Mouse (Mus musculus): Measurements from ENCODE around the gene Pfdn5.
"Not testable (repeated sequence)": the region's sequence is repeated elsewhere in the genome, so short reads cannot be mapped to it uniquely, and the experiment has no call there.

Gene Pfdn5

DNA sequence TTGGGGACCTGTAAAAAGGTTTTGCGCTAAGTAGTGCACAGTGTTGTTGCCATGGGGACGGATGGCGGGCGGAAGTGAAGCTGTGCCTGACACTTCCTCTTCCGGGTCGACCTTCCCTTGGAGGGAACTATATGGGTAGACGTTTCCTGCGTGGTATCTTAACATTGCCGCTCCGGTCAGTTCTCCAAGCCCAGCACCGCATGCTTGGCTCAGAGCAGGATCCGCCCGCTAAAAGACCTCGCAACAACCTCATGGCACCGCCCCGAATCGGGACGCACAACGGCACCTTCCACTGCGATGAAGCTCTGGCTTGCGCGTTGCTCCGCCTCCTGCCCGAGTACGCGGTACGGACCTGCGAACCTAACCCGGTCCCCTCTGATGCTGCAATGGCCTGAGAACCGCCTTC, 5.7 kb downstream of the Pfdn5 start, which contains the start of gene Myg1:
Myg1 (plus strand) TSS at position 100 of the 406 bp plus-strand sequence.
- no peak for DNase-seq (ENCODE audit: extremely low spot score, low read depth, low spot score)

- DNase-seq (ENCODE audit: extremely low spot score, low read depth, low spot score) = no peak
Measured at GRCm38 (mm10) chr15:102335254-102335653, 9.3 kb downstream of the Pfdn5 start.

- not testable (repeated sequence) for DNase-seq (ENCODE audit: extremely low spot score, low read depth, low spot score)
Measured at GRCm38 (mm10) chr15:102335925-102336324, 10.0 kb downstream of the Pfdn5 start.

- no peak for DNase-seq (ENCODE audit: extremely low spot score, low read depth, low spot score)
Measured at GRCm38 (mm10) chr15:102336946-102337345, 11.0 kb downstream of the Pfdn5 start.

GRCm38 (mm10) chr15:102339612-102340011, 13.7 kb downstream of the Pfdn5 start:
- DNase-seq (ENCODE audit: extremely low spot score, low read depth, low spot score) = no peak

DNA sequence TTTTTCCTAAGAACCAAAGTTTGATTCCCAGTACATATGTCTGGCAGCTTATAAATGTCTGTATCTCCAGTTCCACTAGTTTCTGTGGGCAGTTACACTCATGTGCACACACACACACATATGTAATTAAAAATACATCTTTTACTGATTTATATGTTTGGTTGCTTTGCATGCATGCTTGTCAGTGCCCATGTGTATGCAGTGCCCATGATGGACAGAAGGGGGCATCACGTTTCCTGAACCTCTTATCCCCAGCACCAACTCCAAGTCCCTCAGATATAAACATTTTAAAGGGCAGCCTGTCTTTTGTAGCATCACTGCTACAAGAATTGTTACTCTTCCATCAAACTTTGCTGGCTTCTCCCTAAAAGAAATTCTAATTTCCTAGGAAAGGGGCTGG, 15.7 kb downstream of the Pfdn5 start:
- DNase-seq (ENCODE audit: extremely low spot score, low read depth, low spot score) = no peak

GRCm38 (mm10) chr15:102344490-102344889, 18.6 kb downstream of the Pfdn5 start:
- no peak for DNase-seq (ENCODE audit: extremely low spot score, low read depth, low spot score)

DNA sequence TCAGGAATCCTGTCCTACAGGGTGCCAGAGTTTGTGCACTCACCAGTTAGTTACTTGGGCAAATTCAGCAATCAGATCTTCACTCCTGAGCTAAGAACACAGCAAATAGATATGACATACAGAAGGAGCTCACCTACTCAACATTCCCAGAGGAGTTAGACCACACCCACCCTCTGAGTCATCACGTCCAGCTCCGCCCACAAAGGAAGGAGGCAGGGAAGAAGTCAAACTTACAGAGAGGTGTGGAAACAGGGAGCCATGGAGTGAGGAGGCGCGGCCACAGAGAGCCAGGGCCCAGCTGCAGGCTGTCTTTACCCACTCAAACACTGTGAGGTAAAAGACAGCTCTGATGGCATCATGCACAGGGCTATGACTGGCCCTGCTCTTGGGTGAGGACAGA, 20.5 kb downstream of the Pfdn5 start:
- no peak for DNase-seq (ENCODE audit: extremely low spot score, low read depth, low spot score)

DNA sequence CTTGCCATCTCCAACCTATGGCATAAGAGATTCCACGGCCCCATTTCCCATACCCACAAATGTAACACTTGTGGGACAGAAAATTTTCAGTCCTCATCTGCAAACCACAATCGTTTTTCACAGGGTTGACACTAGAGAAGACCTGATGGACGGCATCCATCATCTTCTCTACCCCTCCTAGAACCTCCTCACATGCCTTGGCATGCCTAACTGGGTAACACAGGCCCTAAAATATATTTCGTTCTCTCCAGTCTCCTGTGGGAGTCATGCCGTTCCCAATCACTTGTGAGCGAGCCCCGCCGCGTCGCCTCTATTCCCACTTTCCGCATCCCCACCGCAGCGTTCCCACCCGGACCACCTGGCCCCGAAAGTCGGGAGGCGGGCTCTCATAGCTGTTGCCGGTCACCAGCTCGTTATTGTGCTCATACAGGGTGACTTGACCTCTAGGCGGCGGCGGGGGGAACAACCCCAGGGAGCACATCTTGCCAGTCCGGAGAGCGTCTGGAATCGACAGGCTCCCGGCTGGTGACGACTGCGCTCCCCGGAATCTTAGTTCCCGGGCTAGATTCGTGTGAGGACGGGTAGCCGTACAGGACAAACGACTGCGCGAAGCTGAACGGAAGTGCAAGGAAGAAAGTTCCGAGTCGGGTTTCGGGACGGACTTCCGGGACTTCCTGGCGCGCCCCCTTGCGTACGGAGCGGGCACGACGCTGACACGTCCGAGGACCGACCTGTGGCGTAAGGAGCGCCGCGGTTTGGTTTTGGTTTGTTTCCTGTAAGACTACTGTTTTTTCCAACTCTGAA, 24.4 kb downstream of the Pfdn5 start, which contains the start of gene Aaas:
Aaas (minus strand) TSS at position 634 of the 804 bp plus-strand sequence.
- peak; percentile 88 for DNase-seq (ENCODE audit: extremely low spot score, low read depth, low spot score)

DNA sequence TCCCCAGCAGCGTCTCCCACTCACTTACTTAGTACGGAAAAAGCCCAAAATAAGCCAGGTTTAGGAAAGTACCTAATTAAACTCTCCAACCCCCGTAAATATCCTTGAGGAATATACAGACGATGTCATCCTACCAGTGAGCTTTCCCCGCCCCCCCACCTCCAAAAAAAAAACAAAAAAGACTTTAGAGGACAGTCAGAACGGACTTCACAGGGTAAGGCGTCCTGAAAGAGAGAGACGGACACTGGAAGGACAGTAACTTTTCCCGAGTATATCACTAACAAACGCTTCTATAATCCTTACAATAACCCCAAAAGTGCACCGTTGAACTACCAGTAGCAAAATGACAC, 25.0 kb downstream of the Pfdn5 start:
- no peak for DNase-seq (ENCODE audit: extremely low spot score, low read depth, low spot score)

- no peak for DNase-seq (ENCODE audit: extremely low spot score, low read depth, low spot score)
Measured at GRCm38 (mm10) chr15:102352177-102352576, 26.3 kb downstream of the Pfdn5 start.

DNA sequence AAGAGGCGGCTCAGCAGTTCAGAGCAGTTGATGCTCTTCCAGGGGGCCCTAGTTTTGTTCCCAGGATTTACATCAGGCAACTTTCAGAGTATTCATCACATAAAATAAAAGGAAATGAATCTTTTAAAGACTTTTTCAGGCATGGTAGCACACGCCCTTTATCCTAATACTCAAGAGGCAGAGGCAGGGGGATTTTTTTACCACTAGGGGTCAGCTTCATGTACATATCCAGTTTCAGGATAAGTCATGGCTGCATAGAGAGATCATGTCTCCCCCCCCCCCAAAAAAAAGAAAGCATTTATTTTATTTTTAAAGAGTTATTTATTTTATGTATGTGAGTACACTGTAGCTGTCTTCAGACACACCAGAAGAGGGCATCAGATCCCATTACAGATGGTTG, 28.1 kb downstream of the Pfdn5 start:
- DNase-seq (ENCODE audit: extremely low spot score, low read depth, low spot score) = no peak

- no peak for DNase-seq (ENCODE audit: extremely low spot score, low read depth, low spot score)
Measured at GRCm38 (mm10) chr15:102355134-102355870, 29.4 kb downstream of the Pfdn5 start.

DNA sequence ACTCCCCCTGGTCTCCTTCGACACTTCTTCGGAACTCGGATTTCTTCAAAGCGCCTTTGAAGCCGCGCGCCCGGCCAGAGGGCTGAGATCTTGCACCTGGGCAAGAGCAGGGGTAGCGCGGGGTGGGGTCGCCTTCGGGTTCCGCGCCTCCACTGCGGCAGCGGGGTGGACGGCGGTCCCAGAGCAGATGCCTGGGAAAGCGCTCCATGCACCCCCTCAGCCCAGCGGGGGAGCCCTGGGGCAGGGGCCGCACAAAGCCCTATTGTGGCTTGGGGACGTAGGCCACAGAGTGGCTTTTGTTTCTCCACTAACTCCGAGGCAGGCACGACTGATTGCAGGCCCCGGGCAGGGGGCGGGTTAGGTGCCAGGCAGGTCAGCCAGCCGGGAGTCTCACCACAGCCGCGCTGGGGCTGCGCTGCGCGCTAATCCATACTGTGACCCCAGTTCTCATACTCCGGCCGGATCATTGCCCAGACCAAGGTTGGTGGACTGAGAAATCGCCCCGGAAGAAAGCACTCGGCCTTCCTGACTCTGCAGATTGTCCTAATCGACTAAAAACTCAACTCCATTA, 30.0 kb downstream of the Pfdn5 start:
- DNase-seq (ENCODE audit: extremely low spot score, low read depth, low spot score) = no peak

GRCm38 (mm10) chr15:102356501-102357325, 30.8 kb downstream of the Pfdn5 start:
- DNase-seq (ENCODE audit: extremely low spot score, low read depth, low spot score) = no peak

DNA sequence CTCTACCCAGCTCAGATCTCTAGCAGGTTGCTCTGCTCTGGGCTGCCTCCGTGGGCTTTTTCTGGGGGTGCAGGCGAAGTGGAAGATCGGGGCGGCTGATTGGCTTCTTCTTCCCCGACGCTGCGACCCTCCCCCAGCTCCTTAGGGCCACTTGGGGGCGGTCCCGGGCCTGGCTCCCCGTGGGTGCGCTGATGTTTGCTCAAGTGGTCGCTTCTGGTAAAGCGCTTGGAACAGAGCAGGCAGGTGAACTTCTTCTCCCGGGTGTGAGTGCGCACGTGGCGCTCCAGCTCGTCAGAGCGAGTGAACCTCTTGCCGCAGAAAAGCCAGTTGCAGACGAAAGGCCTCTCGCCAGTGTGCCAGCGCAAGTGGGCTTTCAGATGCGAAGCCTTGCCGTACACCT, 32.2 kb downstream of the Pfdn5 start:
- no peak for DNase-seq (ENCODE audit: extremely low spot score, low read depth, low spot score)

GRCm38 (mm10) chr15:102358834-102359233, 32.9 kb downstream of the Pfdn5 start:
- no peak for DNase-seq (ENCODE audit: extremely low spot score, low read depth, low spot score)

- DNase-seq (ENCODE audit: extremely low spot score, low read depth, low spot score) = no peak
Measured at GRCm38 (mm10) chr15:102362648-102363047, 36.7 kb downstream of the Pfdn5 start.

- DNase-seq (ENCODE audit: extremely low spot score, low read depth, low spot score) = no peak
Measured at GRCm38 (mm10) chr15:102364678-102365077, 38.8 kb downstream of the Pfdn5 start.

- no peak for DNase-seq (ENCODE audit: extremely low spot score, low read depth, low spot score)
Measured at GRCm38 (mm10) chr15:102366238-102366637, 40.3 kb downstream of the Pfdn5 start.

DNA sequence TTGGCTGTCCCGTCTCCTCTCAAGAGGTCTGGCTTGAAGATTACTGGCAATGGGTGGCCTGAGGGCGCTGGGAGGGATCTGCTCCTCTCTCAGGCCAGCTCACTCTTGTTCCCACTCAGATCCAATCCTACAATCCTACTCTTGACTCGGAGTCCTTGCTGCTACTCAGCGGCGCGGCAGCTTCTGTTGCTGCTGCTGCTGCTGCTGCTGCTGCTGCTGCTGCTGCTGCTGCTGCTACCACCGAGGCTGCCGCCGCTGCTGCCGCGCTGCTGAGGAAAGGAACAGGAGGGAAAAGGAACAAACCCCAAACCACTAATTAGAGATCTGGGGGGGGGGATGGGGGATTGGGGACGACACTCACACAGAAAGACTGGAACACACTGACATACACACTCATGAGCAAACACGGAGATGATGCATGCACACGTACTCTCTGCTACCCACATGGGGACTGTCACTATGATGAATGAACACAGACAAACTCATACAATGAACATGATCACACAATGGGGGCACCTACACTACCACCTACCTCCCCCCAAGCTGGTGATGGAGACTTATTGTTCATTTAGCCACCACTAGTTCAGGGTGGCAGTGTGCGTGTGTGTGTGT, 40.9 kb downstream of the Pfdn5 start, which contains the start of gene Sp7:
Sp7 (minus strand) TSS at position 450 of the 612 bp plus-strand sequence.
- DNase-seq (ENCODE audit: extremely low spot score, low read depth, low spot score) = no peak
